Mouse (Mus musculus) midbrain, embryonic 10.5 days (tissue): ENCODE results near the gene Smpd2. TPM values are rescaled to one million over a fixed set of nuclear protein-coding genes. Genes with fewer than 3 reads are reported as not detected.
A peak's percentile ranks its signal among the peaks of the same experiment; 100 is the strongest.

ENCODE experiments used
- DNase-seq: peaks from one replicate; pipeline ENCODE4 v3.0.0-alpha.2; 2017; ENCODE audit warnings: low spot score
- H3K27ac ChIP-seq: fragments of 300-500 bp; sonication (generic); replicated peaks from 2 replicates; pipeline ENCODE4 v1.5.1; 2016; ENCODE audit warnings: mild to moderate bottlenecking
- H3K27me3 ChIP-seq: fragments of 300-500 bp; sonication (generic); 2 replicates; pipeline ENCODE4 v1.6.1; 2016; ENCODE audit warnings: low read depth, mild to moderate bottlenecking; ENCODE audit not compliant: poor library complexity, severe bottlenecking
- H3K36me3 ChIP-seq: fragments of 300-500 bp; sonication (generic); 2 replicates; pipeline ENCODE4 v1.6.1; 2016; ENCODE audit warnings: mild to moderate bottlenecking, moderate library complexity
- H3K4me1 ChIP-seq: fragments of 300-500 bp; sonication (generic); 2 replicates; pipeline ENCODE4 v1.6.1; 2016
- H3K4me3 ChIP-seq: fragments of 300-500 bp; sonication (generic); 2 replicates; pipeline ENCODE4 v1.5.1; 2016; ENCODE audit warnings: mild to moderate bottlenecking, moderate library complexity
- H3K9me3 ChIP-seq: fragments of 300-500 bp; sonication (generic); replicated peaks from 2 replicates; pipeline ENCODE4 v1.6.1; 2016; ENCODE audit warnings: mild to moderate bottlenecking
- WGBS: fragments of 180-500 bp; shearing (Covaris S2); methylation state at CpG from one replicate; pipeline ENCODE4 v1.1.7; 2016; 5-methylcytosine and 5-hydroxymethylcytosine counted together
- polyA plus RNA-seq: library from polyadenylated mRNA; unstranded; fragments of >200 nt; fragmentation: Nextera tagmentation; extraction: Ambion mirVana; gene quantifications from 2 replicates; pipeline ENCODE4 v1.2.1, GENCODE M21; 2016

Gene Smpd2
- polyA plus RNA-seq, 1 experiment from 2014 or later: 68.7 TPM

- Histone ChIP-seq H3K27ac (no peak overlapping the region), H3K27me3 (no peaks in the 10 kb centered on the region), H3K4me3 (no peak overlapping the region), H3K4me1 (peaks cover 35% of the 10 kb centered on the region), H3K36me3 (peaks cover 95% of the 10 kb centered on the region), H3K9me3 (no peaks in the 10 kb centered on the region)
- no peak for DNase-seq
- 86% methylated on average over 7 of the region's 7 CpGs for WGBS
Measured at GRCm38 (mm10) chr10:41482446-41482845, 7.7 kb downstream of the Smpd2 start.

GRCm38 (mm10) chr10:41480938-41481880 is 9.0 kb downstream of the Smpd2 start:
- Histone ChIP-seq H3K36me3 (peaks cover 82% of the 10 kb centered on the region), H3K4me3 (no peak overlapping the region), H3K4me1 (peaks cover 35% of the 10 kb centered on the region), H3K27ac (no peak overlapping the region), H3K9me3 (no peaks in the 10 kb centered on the region), H3K27me3 (no peaks in the 10 kb centered on the region)
- 74% methylated on average over 33 of the region's 33 CpGs for WGBS
- DNase-seq: no peak

GRCm38 (mm10) chr10:41479961-41480360 is 10.2 kb downstream of the Smpd2 start:
- peaks cover 42% of the 10 kb centered on the region for H3K4me1 ChIP-seq
- 92% methylated on average over 3 of the region's 3 CpGs for WGBS

GRCm38 (mm10) chr10:41477278-41478181 is 12.6 kb downstream of the Smpd2 start:
- H3K27ac ChIP-seq: peak overlapping the region; percentile 93
- 2% methylated on average over 20 of the region's 20 CpGs for WGBS
- H3K36me3 ChIP-seq: peaks cover 45% of the 10 kb centered on the region
- no peaks in the 10 kb centered on the region for H3K27me3 ChIP-seq
- no peaks in the 10 kb centered on the region for H3K9me3 ChIP-seq
- DNase-seq: peak; percentile 74
- H3K4me1 ChIP-seq: peaks cover 42% of the 10 kb centered on the region
- peak overlapping the region; percentile 71 for H3K4me3 ChIP-seq

More at GRCm38 (mm10) chr10:41479961-41480360, 10.2 kb downstream of the Smpd2 start:
- Histone ChIP-seq H3K36me3 (peaks cover 70% of the 10 kb centered on the region), H3K27ac (no peak overlapping the region), H3K27me3 (no peaks in the 10 kb centered on the region), H3K9me3 (no peaks in the 10 kb centered on the region), H3K4me3 (no peak overlapping the region)
- DNase-seq: no peak

- Histone ChIP-seq H3K9me3 (no peaks in the 10 kb centered on the region), H3K27me3 (no peaks in the 10 kb centered on the region), H3K36me3 (peaks cover 40% of the 10 kb centered on the region), H3K4me3 (peak overlapping the region; percentile 71), H3K4me1 (peaks cover 42% of the 10 kb centered on the region), H3K27ac (peak overlapping the region; percentile 93)
- DNase-seq: peak; percentile 67
- WGBS: 1% methylated on average over 9 of the region's 9 CpGs
Measured at GRCm38 (mm10) chr10:41477018-41477277, 13.2 kb downstream of the Smpd2 start.

- Histone ChIP-seq H3K9me3 (no peaks in the 10 kb centered on the region), H3K27me3 (no peaks in the 10 kb centered on the region), H3K4me3 (peak within 1 kb of the TSS; percentile 71), H3K4me1 (peaks cover 42% of the 10 kb centered on the region), H3K36me3 (peaks cover 34% of the 10 kb centered on the region), H3K27ac (peak within 1 kb of the TSS; percentile 93)
- DNase-seq: peak; percentile 77
- under 1% methylated on average over 35 of the region's 35 CpGs for WGBS
Measured at GRCm38 (mm10) chr10:41476171-41477017, 13.8 kb downstream of the Smpd2 start, which contains the start of gene Mical1. Gene Mical1, plus strand, starts transcription at chr10:41476314.

- no peaks in the 10 kb centered on the region for H3K9me3 ChIP-seq
Measured at GRCm38 (mm10) chr10:41474981-41475391, 15.2 kb downstream of the Smpd2 start.

GRCm38 (mm10) chr10:41473782-41474468 is 16.2 kb downstream of the Smpd2 start:
- H3K4me3 ChIP-seq: no peak overlapping the region
- peaks cover 9% of the 10 kb centered on the region for H3K36me3 ChIP-seq
- H3K9me3 ChIP-seq: no peaks in the 10 kb centered on the region
- 86% methylated on average over 6 of the region's 6 CpGs for WGBS
- DNase-seq: no peak
- no peaks in the 10 kb centered on the region for H3K27me3 ChIP-seq
- peaks cover 36% of the 10 kb centered on the region for H3K4me1 ChIP-seq
- H3K27ac ChIP-seq: no peak overlapping the region

More at GRCm38 (mm10) chr10:41474981-41475391, 15.2 kb downstream of the Smpd2 start:
- no peak for DNase-seq
- Histone ChIP-seq H3K36me3 (peaks cover 20% of the 10 kb centered on the region), H3K4me1 (peaks cover 39% of the 10 kb centered on the region), H3K27ac (no peak overlapping the region), H3K4me3 (no peak overlapping the region), H3K27me3 (no peaks in the 10 kb centered on the region)
- WGBS: 81% methylated on average over 1 of the region's 1 CpGs

GRCm38 (mm10) chr10:41472962-41473481 is 17.1 kb downstream of the Smpd2 start:
- 83% methylated on average over 5 of the region's 5 CpGs for WGBS
- H3K9me3 ChIP-seq: no peaks in the 10 kb centered on the region
- no peaks in the 10 kb centered on the region for H3K27me3 ChIP-seq
- DNase-seq: no peak
- no peak overlapping the region for H3K27ac ChIP-seq
- peaks cover 27% of the 10 kb centered on the region for H3K4me1 ChIP-seq
- H3K4me3 ChIP-seq: no peak overlapping the region
- H3K36me3 ChIP-seq: peaks cover 5% of the 10 kb centered on the region; the same call in 1 of the 2 replicates

GRCm38 (mm10) chr10:41472534-41472933 is 17.6 kb downstream of the Smpd2 start:
- no peak overlapping the region for H3K27ac ChIP-seq
- peaks cover 5% of the 10 kb centered on the region; the same call in 1 of the 2 replicates for H3K36me3 ChIP-seq
- no peak overlapping the region for H3K4me3 ChIP-seq
- H3K4me1 ChIP-seq: peaks cover 23% of the 10 kb centered on the region
- no peak for DNase-seq
- no peaks in the 10 kb centered on the region for H3K9me3 ChIP-seq
- no peaks in the 10 kb centered on the region for H3K27me3 ChIP-seq

- no peaks in the 10 kb centered on the region for H3K9me3 ChIP-seq
- 86% methylated on average over 3 of the region's 3 CpGs for WGBS
Measured at GRCm38 (mm10) chr10:41470693-41471092, 19.5 kb downstream of the Smpd2 start.

More at GRCm38 (mm10) chr10:41470693-41471092, 19.5 kb downstream of the Smpd2 start:
- no peak for DNase-seq
- H3K4me1 ChIP-seq: peaks cover 8% of the 10 kb centered on the region
- H3K27ac ChIP-seq: no peak overlapping the region
- H3K4me3 ChIP-seq: no peak overlapping the region
- peaks cover 15% of the 10 kb centered on the region for H3K36me3 ChIP-seq
- H3K27me3 ChIP-seq: no peaks in the 10 kb centered on the region
